Mouse (Mus musculus) kidney, adult 10 weeks (tissue): ENCODE data around the gene Izumo1r. TPM values are rescaled to one million over a fixed set of nuclear protein-coding genes. Genes with fewer than 3 reads are reported as not detected.

ENCODE experiments used
- polyA plus RNA-seq: library from polyadenylated mRNA; stranded (reverse); fragments of 350-450 nt; fragmentation: Illumina TruSeq; extraction: RNeasy Lipid Tissue Mini Kit (QIAGEN cat#74804); gene quantifications from one replicate; pipeline ENCODE4 v1.2.3, GENCODE M21; 2014; ENCODE audit warnings: low read depth, low replicate concordance

Izumo1r gene
- not detected for polyA plus RNA-seq

DNA sequence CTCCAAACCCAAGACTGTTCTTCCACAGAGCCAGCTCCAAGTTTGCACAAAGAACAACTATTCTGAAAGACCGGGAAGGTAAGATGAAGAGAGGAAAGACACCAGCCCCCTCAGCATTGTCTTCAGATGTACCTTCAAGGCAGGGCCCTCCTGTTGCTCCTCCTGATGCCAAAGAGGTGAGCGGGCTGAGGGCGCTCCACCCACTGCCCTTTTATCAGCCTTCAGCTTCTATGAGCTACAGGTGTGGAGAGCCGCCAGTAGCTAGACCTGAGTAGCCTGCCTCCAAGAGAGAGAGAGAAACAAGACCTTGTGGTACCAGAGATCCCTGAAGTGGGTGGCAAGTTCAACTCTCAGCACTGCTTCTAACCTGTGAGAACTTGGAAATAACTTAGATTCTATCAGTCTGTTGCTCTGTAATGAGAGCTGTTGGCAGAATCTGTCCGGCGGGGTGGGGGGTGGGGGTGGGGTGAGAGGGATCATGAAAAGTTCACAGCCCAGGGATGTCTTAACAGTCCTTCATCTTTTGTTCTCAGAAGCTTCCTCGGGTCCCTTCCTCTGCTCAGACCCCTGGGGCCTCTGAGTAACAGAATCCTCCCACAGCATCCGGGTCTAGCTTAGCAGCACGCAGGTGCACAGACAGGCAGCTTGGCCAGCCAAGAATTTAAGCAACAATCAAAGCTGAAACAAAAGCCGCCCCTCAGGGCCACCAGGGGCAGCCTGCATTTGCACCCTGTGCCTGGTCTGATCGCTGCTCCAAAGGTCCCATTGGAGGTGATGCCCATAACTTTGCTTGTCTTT is at the start of gene Izumo1r:
Izumo1r (minus strand) TSS at position 369 of the 798 bp plus-strand sequence.

DNA sequence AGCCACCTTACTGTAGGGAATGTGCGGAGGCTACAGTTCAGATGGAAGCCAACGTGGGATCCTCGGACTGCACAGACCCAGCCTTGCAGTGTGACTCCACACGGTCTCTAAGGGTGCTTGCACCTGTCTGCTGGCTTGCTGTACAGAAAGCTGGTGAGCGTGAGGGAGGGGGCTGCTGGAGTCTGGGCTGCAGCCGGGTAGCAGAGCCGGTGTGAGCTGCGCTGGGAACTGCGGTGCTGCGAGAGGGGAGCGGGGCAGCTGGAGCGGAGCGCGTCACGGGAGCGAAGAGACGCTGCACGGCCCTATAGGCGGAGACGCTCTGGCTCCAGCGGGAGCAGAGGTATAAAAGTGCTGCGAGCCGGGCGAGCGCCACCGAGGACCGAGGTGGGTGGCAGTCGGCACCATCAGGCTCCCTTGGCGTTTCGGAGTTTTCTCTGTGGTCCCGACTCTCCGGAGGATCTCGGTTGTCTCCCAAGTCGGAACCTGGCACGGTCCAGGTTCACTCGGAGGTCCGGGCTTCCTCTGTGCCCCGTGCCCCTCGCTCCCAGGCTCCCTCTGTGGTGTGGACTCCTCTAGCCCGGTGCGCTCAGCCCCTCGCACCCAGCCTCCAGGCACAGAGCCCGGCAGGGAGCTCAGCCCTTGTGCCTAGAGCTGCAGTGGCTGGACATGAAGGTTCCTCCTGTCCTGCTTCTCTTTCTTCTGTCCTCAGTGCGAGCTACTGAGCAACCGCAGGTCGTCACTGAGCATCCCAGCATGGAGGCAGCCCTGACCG is 43.7 kb downstream of the Izumo1r start, which contains the start of gene Gpr83:
Gpr83 (plus strand) TSS at position 343 of the 772 bp plus-strand sequence.

Other genes with a start within 250 kb of the Izumo1r start
- not detected for gene Piwil4, start 163.2 kb downstream of the Izumo1r start, polyA plus RNA-seq
- gene Fut4, start 151.6 kb downstream of the Izumo1r start, polyA plus RNA-seq: 1.7 TPM
- gene 1700012B09Rik, start 132.9 kb downstream of the Izumo1r start, polyA plus RNA-seq: not detected
- gene Mre11a, start 119.3 kb downstream of the Izumo1r start, polyA plus RNA-seq: 18.3 TPM
- 28.0 TPM for gene Ankrd49, start 119.1 kb downstream of the Izumo1r start, polyA plus RNA-seq
- gene Gpr83, start 43.7 kb downstream of the Izumo1r start, polyA plus RNA-seq: not detected
- gene Panx1, start 141.5 kb upstream of the Izumo1r start, polyA plus RNA-seq: 0.32 TPM
- gene Hephl1, start 208.2 kb upstream of the Izumo1r start, polyA plus RNA-seq: not detected